Mouse (Mus musculus) embryonic fibroblast, embryonic 13.5 days (primary cell): Measurements from ENCODE around the gene Zswim8.

Source experiments
- CTCF ChIP-seq: IDR thresholded peaks from 2 replicates; pipeline ENCODE4 v1.5.1; 2011; ENCODE audit warnings: mild to moderate bottlenecking, control low read depth, low read length, moderate library complexity, borderline replicate concordance; ENCODE audit not compliant: insufficient read depth
- POLR2A ChIP-seq: IDR thresholded peaks from 2 replicates; pipeline ENCODE4 v1.6.1; 2011; ENCODE audit warnings: low read depth, mild to moderate bottlenecking, control low read depth, low read length, moderate library complexity

GRCm38 (mm10) chr14:20765642-20766258 is 58.4 kb downstream of the Zswim8 start:
- peak; percentile 83 for TF ChIP-seq CTCF
- TF ChIP-seq POLR2A: peak; percentile 13; the same call in 1 of the 2 replicates
